9 mouse cellular contexts compared by ENCODE assay signal in genomic region chr19:26718221-26718620, GRCm38 (mm10).
DNase-seq lines count a peak whose midpoint lies in the region; ATAC-seq and TF ChIP-seq lines count a peak whose summit lies in the region.
"Had no signal": no experiment of that assay in that cellular context is flagged by ENCODE, and none has a peak within 500 bp of the region (broad histone marks: within the 10 kb centered on the region; RNA-seq: fewer than 3 reads in every experiment).

No protein-coding gene starts in this region.

- ATAC-seq in limb, embryonic 11.5 days (ENCODE audit: insufficient number of reproducible peaks, low FRiP score, low TSS enrichment, low read depth) = no peak
- ATAC-seq in neutrophil, adult 5-6 weeks (ENCODE audit: extremely low read depth, insufficient number of reproducible peaks, low FRiP score, poor library complexity, severe bottlenecking) = peak; percentile 44; the same call in 1 of the 2 replicates
- ATAC-seq in frontal cortex, adult (ENCODE audit: low TSS enrichment) = no peak

- H3K4me1 ChIP-seq in limb, embryonic 11.5 days (ENCODE audit: control insufficient read depth, insufficient read depth, low read length) = no peaks in the 10 kb centered on the region
- H3K4me1 ChIP-seq in limb, embryonic 10.5 days = no peaks in the 10 kb centered on the region
- no peaks in the 10 kb centered on the region for H3K4me1 ChIP-seq in MEL (ENCODE audit: control insufficient read depth in 1 of 2, insufficient read depth in 2 of 2, low read length in 2 of 2)
- H3K4me1 ChIP-seq: limb, embryonic 12.5 days had no signal

- DNase-seq in limb, embryonic 11.5 days (ENCODE audit: low spot score) = peak; percentile 50
- DNase-seq in limb, embryonic 10.5 days (ENCODE audit: low spot score) = no peak
- DNase-seq in MEL (ENCODE audit: low read depth, low spot score) = peak; percentile 46
- peak; percentile 79 for DNase-seq in cerebellum, adult 18-20 months
- peak; percentile 46 for DNase-seq in gastrocnemius, postnatal 14 days
- DNase-seq in large intestine, adult 2 months (ENCODE audit: low read depth, low spot score) = peak; percentile 14

- H3K36me3 ChIP-seq in limb, embryonic 11.5 days (ENCODE audit: control insufficient read depth, insufficient read depth, low read length) = no peaks in the 10 kb centered on the region
- no peaks in the 10 kb centered on the region for H3K36me3 ChIP-seq in limb, embryonic 10.5 days
- no peaks in the 10 kb centered on the region for H3K36me3 ChIP-seq in MEL (ENCODE audit: control insufficient read depth in 1 of 2, insufficient read depth in 2 of 2, low read length in 2 of 2)

- no peak for TF ChIP-seq POLR2A in MEL (IDR thresholded peaks at IDR 0.05; ENCODE audit: control insufficient read depth in 1 of 2, insufficient read depth in 1 of 2, low read depth in 1 of 2, low read length in 2 of 2, poor library complexity in 1 of 2)

- H3K79me2 ChIP-seq in MEL (ENCODE audit: control insufficient read depth, insufficient read depth, low read length, poor library complexity) = no peaks in the 10 kb centered on the region

- H3K4me2 ChIP-seq in limb, embryonic 11.5 days (ENCODE audit: low read depth, severe bottlenecking) = no peak overlapping the region
- H3K4me2 ChIP-seq: limb, embryonic 12.5 days had no signal

- TF ChIP-seq CTCF in MEL (IDR thresholded peaks at IDR 0.05 in 2 of 3, conservative IDR thresholded peaks at IDR 0.05 in 1 of 3; ENCODE audit: control insufficient read depth in 1 of 3, insufficient read depth in 1 of 3, low read depth in 2 of 3, low read length in 3 of 3, poor library complexity in 1 of 3, severe bottlenecking in 1 of 3) = peak; percentile 5 to 56 (median 25); a peak in 3 of 6 replicates

- 37% methylated on average over 6 of the region's 6 CpGs for WGBS in limb, embryonic 11.5 days
- 56% methylated on average over 6 of the region's 6 CpGs for WGBS in limb, embryonic 10.5 days
- WGBS in large intestine, adult 2 months = 16% methylated on average over 6 of the region's 6 CpGs

- no peaks in the 10 kb centered on the region for H3K27me3 ChIP-seq in limb, embryonic 11.5 days (ENCODE audit: control insufficient read depth, insufficient read depth, low read length)
- no peaks in the 10 kb centered on the region for H3K27me3 ChIP-seq in limb, embryonic 10.5 days (ENCODE audit: low read depth, poor library complexity, severe bottlenecking)
- no peaks in the 10 kb centered on the region for H3K27me3 ChIP-seq in MEL (ENCODE audit: control insufficient read depth in 1 of 2, insufficient read depth in 2 of 2, low read length in 2 of 2)
- H3K27me3 ChIP-seq: limb, embryonic 12.5 days had no signal

- no peak overlapping the region for H3K9ac ChIP-seq in limb, embryonic 11.5 days (ENCODE audit: low read length)
- H3K9ac ChIP-seq in MEL (ENCODE audit: control insufficient read depth, low read depth, low read length, poor library complexity, severe bottlenecking) = no peak overlapping the region
- H3K9ac ChIP-seq: limb, embryonic 12.5 days had no signal

- TF ChIP-seq RAD21 in MEL (IDR thresholded peaks at IDR 0.05; ENCODE audit: low read depth, low read length) = peak; percentile 35

- intact Hi-C loops in gastrocnemius, postnatal 14 days (cut with DNase I; ENCODE audit: low total_unique reads) = no loop called here

- no peak for TF ChIP-seq EP300 in MEL (IDR thresholded peaks at IDR 0.05; ENCODE audit: low read depth in 1 of 2, low read length in 2 of 2)

- H3K9me3 ChIP-seq in limb, embryonic 11.5 days (ENCODE audit: control insufficient read depth, low read length) = no peaks in the 10 kb centered on the region
- H3K9me3 ChIP-seq in limb, embryonic 10.5 days (replicated peaks) = no peaks in the 10 kb centered on the region
- H3K9me3 ChIP-seq in MEL (replicated peaks; ENCODE audit: insufficient read depth, low read length) = no peaks in the 10 kb centered on the region
- H3K9me3 ChIP-seq: limb, embryonic 12.5 days had no signal

- H3K27ac ChIP-seq in limb, embryonic 11.5 days (replicated peaks; ENCODE audit: low read depth, low read length) = no peak overlapping the region
- H3K27ac ChIP-seq in limb, embryonic 10.5 days = no peak overlapping the region
- H3K27ac ChIP-seq in MEL (ENCODE audit: control insufficient read depth, low read depth, low read length) = no peak overlapping the region
- H3K27ac ChIP-seq: limb, embryonic 12.5 days had no signal

- H3K4me3 ChIP-seq in limb, embryonic 11.5 days (ENCODE audit: low read depth, low read length) = no peak overlapping the region
- no peak overlapping the region for H3K4me3 ChIP-seq in limb, embryonic 10.5 days
- H3K4me3 ChIP-seq in MEL (ENCODE audit: control insufficient read depth in 1 of 2, insufficient read depth in 1 of 2, low read depth in 2 of 2, low read length in 2 of 2) = no peak overlapping the region
- H3K4me3 ChIP-seq: limb, embryonic 12.5 days had no signal

TF ChIP-seq in MEL, 35 proteins besides CTCF, POLR2A, EP300 and RAD21:
- TF ChIP-seq MYC (IDR thresholded peaks at IDR 0.05; ENCODE audit: low read depth, low read length) (no peak), SMC3 (IDR thresholded peaks at IDR 0.05; ENCODE audit: low read depth, low read length) (peak; percentile 64)
TF ChIP-seq in MEL: peak in this region for 1.
